Mouse (Mus musculus) liver, adult 2 months (tissue): Measurements from ENCODE around the gene Dynll2.

Experiments
- CTCF ChIP-seq: fragments of 200-500 bp; IDR thresholded peaks from 2 replicates; pipeline ENCODE4 v1.5.1; 2011; ENCODE audit warnings: low read depth, low read length, control low read depth
- POLR2A ChIP-seq: fragments of 200-500 bp; IDR thresholded peaks from 2 replicates; pipeline ENCODE4 v1.6.1; 2011; ENCODE audit warnings: low read length, control low read depth; ENCODE audit not compliant: insufficient read depth; ENCODE audit errors: extremely low read depth

DNA sequence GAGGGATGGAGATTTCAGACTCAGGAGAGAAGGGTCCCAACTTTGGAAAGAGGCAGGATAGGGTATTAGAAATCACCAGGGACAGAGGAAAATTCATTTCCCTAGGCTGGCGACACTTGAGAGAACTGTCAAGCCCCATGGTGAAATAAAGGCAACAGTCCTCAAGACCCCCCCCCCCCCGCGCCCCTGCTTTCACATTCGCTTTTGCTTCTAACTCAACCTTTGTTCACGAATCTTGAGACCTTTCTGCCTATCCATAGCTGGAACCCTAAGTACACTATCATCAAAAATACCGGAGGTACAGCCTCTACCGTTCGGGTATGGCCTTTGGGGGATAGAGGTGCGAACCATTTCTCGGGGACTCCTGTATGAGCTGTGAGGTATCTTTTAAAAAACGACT, 528 bp upstream of the Dynll2 start:
- no peak for TF ChIP-seq POLR2A
- TF ChIP-seq CTCF = no peak
